Mouse (Mus musculus): ENCODE results near the gene L3mbtl3. TPM values are rescaled to one million over a fixed set of nuclear protein-coding genes. Genes with fewer than 3 reads are reported as not detected.
A peak's percentile ranks its signal among the peaks of the same experiment; 100 is the strongest.

The L3mbtl3 gene
- polyA plus RNA-seq, 1 experiment from 2014 or later = 21.2 TPM

DNA sequence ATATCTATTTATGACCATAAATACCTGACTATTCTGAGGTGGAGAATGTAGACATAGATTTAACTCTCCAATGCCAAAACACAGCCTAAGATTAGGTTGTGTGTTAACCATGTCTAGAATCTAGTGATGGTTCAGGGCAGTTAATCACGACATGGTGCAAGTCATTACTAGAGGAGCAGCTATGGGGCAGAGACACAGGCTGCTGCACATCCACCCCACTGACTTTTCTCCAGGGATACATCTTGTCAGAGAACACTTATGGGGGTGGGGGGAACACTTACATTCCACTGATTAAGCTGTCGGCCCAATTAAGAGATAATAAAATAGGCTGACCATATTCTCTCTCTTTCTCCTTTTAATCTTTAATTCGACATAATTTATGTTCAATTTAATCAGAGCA lies 46.9 kb downstream of the L3mbtl3 start:
- Histone ChIP-seq H3K36me3 (peaks cover 15% of the 10 kb centered on the region; the same call in 1 of the 2 replicates), H3K9me3 (no peaks in the 10 kb centered on the region), H3K27ac (no peak overlapping the region), H3K27me3 (replicated peaks) (no peaks in the 10 kb centered on the region), H3K4me1 (peaks cover 5% of the 10 kb centered on the region), H3K9ac (no peak overlapping the region), H3K4me3 (no peak overlapping the region), H3K4me2 (replicated peaks) (no peak overlapping the region)
- 56% methylated on average over 3 of the region's 3 CpGs for WGBS
- peak; percentile 42 for ATAC-seq (ENCODE audit: low FRiP score, low read depth)

DNA sequence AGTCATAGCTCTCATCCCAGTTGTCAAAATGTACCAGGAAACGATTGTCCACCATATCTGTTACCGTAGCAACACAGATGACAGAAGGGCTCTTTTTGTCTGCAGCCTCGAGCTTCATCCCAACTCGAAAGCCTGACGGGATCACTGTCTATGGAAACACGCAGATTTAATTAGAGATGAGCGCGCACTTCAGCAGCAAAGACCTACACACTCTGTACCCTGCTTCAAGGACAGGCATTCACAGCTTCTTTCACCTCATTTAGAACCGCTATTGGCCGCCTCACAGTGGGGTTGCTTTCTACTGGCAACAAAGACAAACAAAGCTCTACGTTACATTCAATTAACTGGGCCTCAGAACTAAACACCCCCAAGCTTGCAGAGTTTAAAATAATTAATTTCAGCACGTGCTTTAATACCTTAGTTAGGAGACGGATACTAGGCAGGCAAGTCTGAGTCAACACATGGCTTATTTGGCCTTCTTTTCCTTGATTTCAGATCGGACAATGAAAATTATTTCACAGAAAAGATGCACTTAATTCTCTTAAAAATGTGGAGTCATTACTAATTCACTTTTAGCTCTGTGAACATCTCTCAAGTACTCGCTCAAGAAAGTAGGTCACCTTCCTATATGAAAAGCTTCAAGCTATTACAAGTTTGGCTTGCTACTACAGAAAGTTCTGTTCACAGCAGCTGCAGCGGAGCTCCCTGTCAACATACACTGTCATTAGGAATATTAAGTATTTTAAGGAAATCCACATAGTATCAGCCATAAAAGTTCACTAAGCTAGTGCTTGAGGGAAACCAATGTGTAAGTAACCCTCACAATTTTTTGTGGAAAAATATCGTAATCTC lies 47.9 kb downstream of the L3mbtl3 start:
- H3K27ac ChIP-seq = no peak overlapping the region
- no peak overlapping the region for H3K4me3 ChIP-seq
- no peaks in the 10 kb centered on the region for H3K27me3 ChIP-seq (replicated peaks)
- H3K4me1 ChIP-seq = peaks cover 5% of the 10 kb centered on the region
- no peak overlapping the region for H3K9ac ChIP-seq
- H3K9me3 ChIP-seq = no peaks in the 10 kb centered on the region
- WGBS = 32% methylated on average over 17 of the region's 17 CpGs
- ATAC-seq (ENCODE audit: low FRiP score, low read depth) = peak; percentile 78
- 0 out of 2 replicates have a peak overlapping the region, but pooled peaks have one; percentile 2 for H3K4me2 ChIP-seq (replicated peaks)
- peaks cover 16% of the 10 kb centered on the region; the same call in 1 of the 2 replicates for H3K36me3 ChIP-seq

DNA sequence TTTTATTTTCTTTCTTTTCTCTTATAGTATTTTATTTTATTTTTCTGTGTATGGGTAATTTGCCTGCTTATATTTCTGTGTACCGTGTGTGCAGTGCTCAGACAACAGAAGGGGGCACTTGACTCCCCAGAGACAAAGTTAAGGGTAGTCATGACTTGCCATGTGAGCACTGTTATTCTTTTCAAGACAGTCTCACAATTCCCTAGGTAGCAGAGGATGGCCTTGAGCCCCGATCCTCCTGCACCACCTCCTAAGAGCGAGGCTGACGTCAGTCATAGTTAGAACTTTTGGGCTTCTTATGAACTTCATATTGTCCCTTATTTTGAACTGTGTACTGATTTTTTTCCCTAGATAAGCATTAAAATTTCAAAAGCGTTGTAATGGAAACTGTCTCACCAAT lies 48.5 kb downstream of the L3mbtl3 start:
- Histone ChIP-seq H3K36me3 (peaks cover 17% of the 10 kb centered on the region; the same call in 1 of the 2 replicates), H3K4me3 (no peak overlapping the region), H3K27ac (no peak overlapping the region), H3K4me2 (replicated peaks) (no peak overlapping the region), H3K9me3 (no peaks in the 10 kb centered on the region), H3K27me3 (replicated peaks) (no peaks in the 10 kb centered on the region), H3K9ac (no peak overlapping the region), H3K4me1 (peaks cover 5% of the 10 kb centered on the region)
- ATAC-seq (ENCODE audit: low FRiP score, low read depth) = peak; percentile 29; the same call in 1 of the 2 replicates
- 64% methylated on average over 5 of the region's 5 CpGs for WGBS

DNA sequence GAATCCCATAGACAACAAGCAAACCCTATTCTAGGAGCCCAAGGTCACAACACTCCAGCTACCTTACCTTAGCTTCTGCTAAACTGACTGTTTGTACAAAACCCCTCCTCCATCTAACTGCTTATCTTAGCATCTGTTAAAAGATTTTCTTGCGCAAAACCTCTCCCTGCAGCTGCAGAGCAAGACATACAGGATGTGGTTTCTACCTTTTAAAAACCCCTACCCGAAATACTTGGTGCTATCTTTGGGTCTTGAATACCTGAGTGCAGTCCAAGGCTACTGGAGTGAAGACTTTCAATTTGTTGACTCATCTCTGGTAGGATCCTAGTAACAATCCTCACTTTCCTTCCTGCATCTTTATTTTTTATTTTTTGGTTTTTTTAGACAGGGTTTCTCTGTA lies 50.5 kb downstream of the L3mbtl3 start:
- H3K27me3 ChIP-seq (replicated peaks) = no peaks in the 10 kb centered on the region
- H3K9me3 ChIP-seq = no peaks in the 10 kb centered on the region
- H3K4me3 ChIP-seq = no peak overlapping the region
- WGBS = 96% methylated on average over 2 of the region's 2 CpGs
- peaks cover 20% of the 10 kb centered on the region for H3K36me3 ChIP-seq
- H3K27ac ChIP-seq = no peak overlapping the region
- H3K4me2 ChIP-seq (replicated peaks) = no peak overlapping the region
- H3K4me1 ChIP-seq = peaks cover 5% of the 10 kb centered on the region
- H3K9ac ChIP-seq = no peak overlapping the region
- ATAC-seq (ENCODE audit: low FRiP score, low read depth) = no peak

DNA sequence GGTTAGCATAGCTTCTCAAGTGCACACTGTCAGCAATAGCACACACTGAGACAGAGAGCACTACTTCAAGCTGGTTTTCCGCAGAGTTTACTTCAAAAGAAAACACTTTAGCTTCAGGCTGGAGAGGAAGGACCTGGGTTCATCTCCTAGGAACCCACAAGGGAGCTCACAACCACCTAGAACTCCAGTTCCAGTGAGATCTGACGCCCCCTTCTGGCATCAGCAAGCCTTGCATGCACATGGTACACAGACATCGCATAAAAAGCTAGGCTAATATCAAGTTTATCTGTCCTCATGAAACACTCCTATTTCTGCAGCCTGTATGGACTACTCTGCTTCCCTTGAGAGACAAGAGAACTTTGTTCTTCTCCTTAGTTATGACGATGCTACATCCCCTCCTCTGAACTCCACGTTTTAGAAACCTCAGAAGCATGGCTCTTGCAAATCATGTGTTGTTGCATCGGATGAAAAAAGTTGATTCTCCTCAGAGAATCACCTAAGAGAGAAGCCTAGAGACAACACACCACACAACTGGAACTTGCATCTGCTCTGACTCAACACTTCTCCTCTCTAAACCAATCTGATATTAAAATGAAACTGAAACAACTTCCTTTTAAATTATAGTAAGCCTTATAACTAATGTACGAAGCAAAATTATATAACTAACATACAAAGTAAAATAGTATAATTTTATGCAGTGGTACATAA lies 53.3 kb downstream of the L3mbtl3 start:
- H3K36me3 ChIP-seq = peaks cover 24% of the 10 kb centered on the region
- H3K4me3 ChIP-seq = no peak overlapping the region
- ATAC-seq (ENCODE audit: low FRiP score, low read depth) = no peak
- no peak overlapping the region for H3K27ac ChIP-seq
- no peak overlapping the region for H3K4me2 ChIP-seq (replicated peaks)
- 84% methylated on average over 7 of the region's 7 CpGs for WGBS
- no peaks in the 10 kb centered on the region for H3K9me3 ChIP-seq
- H3K27me3 ChIP-seq (replicated peaks) = no peaks in the 10 kb centered on the region
- H3K4me1 ChIP-seq = no peaks in the 10 kb centered on the region
- H3K9ac ChIP-seq = no peak overlapping the region

DNA sequence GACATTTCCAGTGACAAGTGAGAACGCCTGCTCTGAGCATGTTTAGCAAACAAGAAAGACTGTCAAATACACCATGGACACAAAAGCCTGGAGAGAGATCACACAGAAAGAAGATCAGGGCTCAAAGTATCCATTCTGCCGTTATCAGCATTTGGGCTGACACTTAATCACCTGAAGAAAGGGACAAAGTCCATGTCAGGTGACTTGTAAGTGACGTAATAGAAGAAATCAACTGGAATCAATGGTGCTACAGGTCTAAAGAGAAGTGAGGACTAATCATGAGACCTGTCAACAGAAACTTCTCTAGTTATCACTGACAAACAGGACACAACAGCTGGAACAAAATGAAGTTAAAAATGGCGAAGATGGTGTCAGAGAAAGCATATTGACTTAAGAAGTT lies 55.1 kb downstream of the L3mbtl3 start:
- Histone ChIP-seq H3K9ac (no peak overlapping the region), H3K27ac (no peak overlapping the region), H3K4me2 (replicated peaks) (no peak overlapping the region), H3K4me1 (no peaks in the 10 kb centered on the region), H3K27me3 (replicated peaks) (no peaks in the 10 kb centered on the region), H3K36me3 (peaks cover 24% of the 10 kb centered on the region), H3K9me3 (no peaks in the 10 kb centered on the region), H3K4me3 (no peak overlapping the region)
- ATAC-seq (ENCODE audit: low FRiP score, low read depth) = no peak
- WGBS = 91% methylated on average over 4 of the region's 4 CpGs

DNA sequence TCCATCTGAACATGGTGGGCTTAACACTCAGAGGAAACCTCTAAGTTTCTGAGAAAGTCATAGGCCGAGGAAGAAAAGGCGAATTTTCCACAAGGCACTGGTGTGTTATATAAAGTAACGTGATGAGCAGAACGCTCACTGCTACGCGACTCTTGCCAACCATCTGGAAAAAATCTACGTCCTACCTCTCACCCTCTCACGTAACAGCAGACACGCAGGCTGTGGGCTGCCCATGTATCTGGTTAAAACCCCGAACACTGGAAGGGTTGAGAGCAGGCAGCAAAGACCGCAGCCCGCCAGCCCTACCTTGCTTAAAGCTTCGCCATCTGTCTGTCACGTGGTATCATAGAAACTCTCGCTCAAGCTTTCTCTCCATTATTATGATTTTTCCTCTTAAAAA lies 61.4 kb downstream of the L3mbtl3 start:
- Histone ChIP-seq H3K27me3 (replicated peaks) (no peaks in the 10 kb centered on the region), H3K27ac (no peak overlapping the region), H3K9me3 (no peaks in the 10 kb centered on the region), H3K4me3 (no peak overlapping the region), H3K36me3 (peaks cover 47% of the 10 kb centered on the region), H3K9ac (no peak overlapping the region), H3K4me1 (no peaks in the 10 kb centered on the region), H3K4me2 (replicated peaks) (no peak overlapping the region)
- 90% methylated on average over 15 of the region's 15 CpGs for WGBS
- no peak for ATAC-seq (ENCODE audit: low FRiP score, low read depth)

DNA sequence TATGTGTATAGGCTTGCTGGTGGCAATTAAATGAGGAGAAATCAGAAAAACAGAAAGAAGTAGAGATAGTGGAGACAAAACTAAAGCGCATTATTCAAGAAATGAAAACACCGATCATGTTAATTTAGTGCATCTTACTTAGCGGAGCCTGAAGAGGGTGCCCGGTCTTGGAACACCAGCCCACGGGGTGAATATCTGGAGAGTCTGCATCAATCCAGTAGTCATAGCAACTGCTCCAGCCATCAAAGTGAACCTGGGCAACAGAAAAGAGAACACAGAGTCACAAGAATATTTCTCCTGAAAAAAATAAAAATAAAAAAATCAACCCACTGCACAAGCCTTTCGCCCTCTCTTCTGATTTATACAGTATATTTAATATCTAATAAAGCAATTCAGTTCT lies 72.3 kb downstream of the L3mbtl3 start:
- Histone ChIP-seq H3K4me1 (no peaks in the 10 kb centered on the region), H3K4me2 (replicated peaks) (no peak overlapping the region), H3K9ac (no peak overlapping the region), H3K9me3 (no peaks in the 10 kb centered on the region), H3K36me3 (peaks cover 11% of the 10 kb centered on the region), H3K4me3 (no peak overlapping the region), H3K27me3 (replicated peaks) (no peaks in the 10 kb centered on the region), H3K27ac (no peak overlapping the region)
- 91% methylated on average over 6 of the region's 6 CpGs for WGBS
- ATAC-seq (ENCODE audit: low FRiP score, low read depth) = no peak

DNA sequence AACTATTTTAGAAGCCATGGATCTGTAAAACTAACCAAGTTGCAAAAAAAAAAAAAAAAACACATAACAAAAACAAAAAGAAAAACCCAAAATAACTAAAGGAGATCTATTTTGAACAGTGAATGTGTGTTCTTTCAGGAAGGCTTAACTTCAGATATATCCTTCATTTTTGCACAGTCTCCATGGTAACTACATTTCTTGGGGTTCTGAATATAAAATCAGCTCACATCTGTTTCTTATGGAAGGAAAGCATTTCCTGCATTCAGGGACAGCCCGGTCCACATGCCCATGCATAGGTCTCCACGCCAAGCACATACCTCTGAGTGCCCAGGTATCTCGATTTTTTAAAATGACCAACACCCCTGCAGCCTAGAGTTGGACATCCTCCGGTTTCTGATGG lies 73.4 kb downstream of the L3mbtl3 start:
- Histone ChIP-seq H3K27ac (no peak overlapping the region), H3K27me3 (replicated peaks) (no peaks in the 10 kb centered on the region), H3K36me3 (peaks cover 7% of the 10 kb centered on the region), H3K4me2 (replicated peaks) (no peak overlapping the region), H3K4me3 (no peak overlapping the region), H3K9ac (no peak overlapping the region), H3K9me3 (no peaks in the 10 kb centered on the region), H3K4me1 (no peaks in the 10 kb centered on the region)
- no peak for ATAC-seq (ENCODE audit: low FRiP score, low read depth)
- WGBS = 93% methylated on average over 4 of the region's 4 CpGs

DNA sequence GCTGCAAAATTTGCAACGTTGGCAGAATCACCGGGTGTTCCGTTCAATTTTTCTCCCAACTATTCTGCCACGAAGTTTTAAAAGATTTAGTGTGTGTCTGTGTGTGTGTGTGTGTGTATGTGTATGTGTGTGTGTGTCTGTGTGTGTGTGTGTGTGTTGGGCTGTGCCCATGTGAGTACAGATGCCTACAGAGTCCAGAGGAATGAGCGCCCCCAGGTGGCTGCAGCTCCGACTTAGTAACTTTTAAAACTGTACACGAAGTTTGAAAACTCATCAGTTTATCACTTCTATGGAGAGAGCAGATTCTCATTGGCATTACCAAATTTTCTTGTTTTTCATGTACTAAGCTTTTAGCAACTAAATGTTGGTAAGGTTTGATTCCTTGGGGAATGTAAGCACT lies 78.1 kb downstream of the L3mbtl3 start:
- no peak for ATAC-seq (ENCODE audit: low FRiP score, low read depth)
- WGBS = 91% methylated on average over 7 of the region's 7 CpGs
- peaks cover 24% of the 10 kb centered on the region for H3K36me3 ChIP-seq

DNA sequence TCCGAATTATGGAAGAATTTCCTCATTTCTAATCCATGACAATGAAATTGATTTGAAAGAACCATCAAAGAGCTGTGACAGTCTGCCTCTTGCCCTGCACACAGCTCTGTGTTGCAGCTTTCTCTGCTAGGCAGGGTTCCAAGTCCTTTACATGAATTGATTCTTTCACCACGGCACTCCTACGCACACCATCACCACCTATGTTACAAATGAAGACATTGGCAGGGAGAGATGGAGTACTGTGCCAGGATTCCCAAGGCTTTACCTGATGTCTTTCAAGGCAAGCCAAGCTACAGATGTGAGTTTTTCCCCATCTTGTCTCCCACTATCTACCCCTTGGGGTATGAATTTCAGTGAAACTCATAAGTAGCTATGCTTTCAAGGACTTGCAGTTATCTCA lies 78.6 kb downstream of the L3mbtl3 start:
- WGBS = 92% methylated on average over 3 of the region's 3 CpGs
- no peak for ATAC-seq (ENCODE audit: low FRiP score, low read depth)

More for the DNA sequence above, 78.1 kb downstream of the L3mbtl3 start:
- no peak overlapping the region for H3K27ac ChIP-seq
- H3K27me3 ChIP-seq (replicated peaks) = no peaks in the 10 kb centered on the region
- H3K9ac ChIP-seq = no peak overlapping the region
- no peak overlapping the region for H3K4me3 ChIP-seq
- no peaks in the 10 kb centered on the region for H3K9me3 ChIP-seq
- H3K4me1 ChIP-seq = no peaks in the 10 kb centered on the region
- no peak overlapping the region for H3K4me2 ChIP-seq (replicated peaks)

DNA sequence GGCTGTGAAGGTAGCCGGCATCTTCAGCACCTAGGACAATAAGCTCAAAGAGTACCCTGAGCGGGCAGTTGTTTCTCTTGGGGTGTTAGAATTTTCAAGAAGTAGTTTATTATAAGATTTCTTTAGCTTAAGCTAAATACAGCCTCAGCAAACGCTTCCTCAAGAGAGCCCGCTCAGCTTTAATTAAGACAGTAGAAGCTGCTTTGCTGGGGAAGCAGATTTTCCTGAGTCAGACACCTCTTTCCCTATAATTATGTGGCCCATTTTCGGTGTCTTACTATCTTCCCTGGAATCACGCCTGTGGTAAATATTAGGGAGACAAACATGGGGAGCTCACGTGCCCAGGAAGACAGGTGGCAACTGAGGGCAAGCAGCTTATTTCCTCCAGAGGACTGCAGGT lies 88.6 kb downstream of the L3mbtl3 start:
- Histone ChIP-seq H3K9ac (no peak overlapping the region), H3K4me3 (no peak overlapping the region), H3K9me3 (no peaks in the 10 kb centered on the region), H3K4me2 (replicated peaks) (no peak overlapping the region), H3K36me3 (peaks cover 16% of the 10 kb centered on the region; the same call in 1 of the 2 replicates), H3K27me3 (replicated peaks) (no peaks in the 10 kb centered on the region), H3K27ac (no peak overlapping the region), H3K4me1 (no peaks in the 10 kb centered on the region)
- 93% methylated on average over 7 of the region's 7 CpGs for WGBS
- ATAC-seq (ENCODE audit: low FRiP score, low read depth) = no peak

More for the DNA sequence above, 78.6 kb downstream of the L3mbtl3 start:
- H3K4me2 ChIP-seq (replicated peaks) = no peak overlapping the region
- peaks cover 28% of the 10 kb centered on the region for H3K36me3 ChIP-seq
- no peaks in the 10 kb centered on the region for H3K27me3 ChIP-seq (replicated peaks)
- no peaks in the 10 kb centered on the region for H3K4me1 ChIP-seq
- H3K9me3 ChIP-seq = no peaks in the 10 kb centered on the region
- no peak overlapping the region for H3K27ac ChIP-seq
- H3K4me3 ChIP-seq = no peak overlapping the region
- no peak overlapping the region for H3K9ac ChIP-seq

Measured in neural tube, embryonic 12.5 days (tissue).